Mouse (Mus musculus) E14TG2a.4 (cell line): ENCODE measurements around the gene Gm45799.

ENCODE experiments used
- CTCF ChIP-seq: conservative IDR thresholded peaks from 2 replicates; pipeline ENCODE4 v1.5.1; 2014; ENCODE audit warnings: low read length
- NANOG ChIP-seq: IDR thresholded peaks from 2 replicates; pipeline ENCODE4 v1.6.1; 2014; ENCODE audit warnings: borderline replicate concordance, low read length, mixed read lengths
- POU5F1 ChIP-seq: IDR thresholded peaks from 2 replicates; pipeline ENCODE4 v1.6.1; 2014; ENCODE audit warnings: low read length, borderline replicate concordance

- TF ChIP-seq NANOG: no peak
- TF ChIP-seq CTCF: no peak
- TF ChIP-seq POU5F1: no peak
Observed at GRCm38 (mm10) chr7:105726980-105727325, 86.6 kb downstream of the Gm45799 start.
